Mouse (Mus musculus): ENCODE measurements at regions not wholly inside any gene's neighbourhood (a gene's known extent, or its start where the extent isn't known, plus 50 kb on each side); places are given as distances from the start of the nearest gene placed in this dataset.

DNA sequence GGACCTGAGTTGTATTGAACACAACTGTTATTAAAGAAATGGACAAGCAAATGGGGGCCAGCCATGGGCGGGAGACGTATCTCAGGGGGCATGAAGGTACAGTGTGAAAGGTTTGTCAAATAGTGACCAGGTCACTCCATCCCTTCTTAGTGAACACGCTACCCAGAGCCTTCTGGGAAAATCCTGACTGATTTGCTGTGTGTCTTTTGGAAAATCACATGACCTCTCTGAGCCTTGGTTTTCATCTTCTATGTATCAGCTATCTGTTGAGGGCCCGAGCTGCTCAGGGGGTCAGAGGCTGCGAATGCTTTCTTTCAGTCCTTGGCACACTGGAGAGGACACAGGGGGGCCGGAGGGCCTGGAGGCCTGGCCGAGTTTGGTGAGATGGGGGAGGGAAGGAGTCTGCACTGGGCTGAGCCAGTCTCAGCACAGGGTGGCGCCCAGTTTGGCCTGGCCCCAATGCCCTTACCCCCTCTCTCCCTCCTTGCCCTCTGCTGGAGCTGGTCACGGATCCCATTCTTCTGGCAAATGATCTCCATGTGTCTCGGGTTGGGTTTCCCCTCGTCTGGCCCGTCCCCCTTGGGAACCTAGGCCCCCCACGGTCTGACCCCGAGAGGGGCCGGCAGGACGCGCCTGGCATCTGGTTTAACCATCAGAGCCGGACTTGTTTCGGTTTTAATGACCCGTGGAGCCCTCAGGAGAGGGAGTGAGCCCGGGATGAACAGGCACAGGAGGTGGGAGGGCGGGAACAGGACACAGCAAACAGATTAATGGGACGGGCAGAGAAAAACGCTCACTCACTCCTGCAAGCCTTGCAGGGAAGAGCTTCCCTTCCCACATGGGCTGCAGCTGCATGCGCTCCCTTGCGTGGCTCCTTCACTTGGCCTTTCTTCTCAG is 113.7 kb downstream of the Mn1 start:
- TF ChIP-seq CTCF (IDR thresholded peaks at IDR 0.05; ENCODE audit: insufficient read depth, low read length), result no peak
- TF ChIP-seq POLR2A (IDR thresholded peaks at IDR 0.05; ENCODE audit: borderline replicate concordance, extremely low read depth, low read depth, low read length), result no peak
